Mouse (Mus musculus) heart, postnatal 4 days (tissue): Measurements from ENCODE around the gene Fam187a. TPM values are rescaled to one million over a fixed set of nuclear protein-coding genes. Genes with fewer than 3 reads are reported as not detected.

Experiments
- DNase-seq: peaks from one replicate; pipeline ENCODE4 v3.0.0; 2021
- total RNA-seq, 2 experiments: library from RNA; stranded (reverse); gene quantifications; 2 replicates each; pipeline ENCODE4 v1.2.3; 2021

The Fam187a gene
- total RNA-seq = not detected

DNA sequence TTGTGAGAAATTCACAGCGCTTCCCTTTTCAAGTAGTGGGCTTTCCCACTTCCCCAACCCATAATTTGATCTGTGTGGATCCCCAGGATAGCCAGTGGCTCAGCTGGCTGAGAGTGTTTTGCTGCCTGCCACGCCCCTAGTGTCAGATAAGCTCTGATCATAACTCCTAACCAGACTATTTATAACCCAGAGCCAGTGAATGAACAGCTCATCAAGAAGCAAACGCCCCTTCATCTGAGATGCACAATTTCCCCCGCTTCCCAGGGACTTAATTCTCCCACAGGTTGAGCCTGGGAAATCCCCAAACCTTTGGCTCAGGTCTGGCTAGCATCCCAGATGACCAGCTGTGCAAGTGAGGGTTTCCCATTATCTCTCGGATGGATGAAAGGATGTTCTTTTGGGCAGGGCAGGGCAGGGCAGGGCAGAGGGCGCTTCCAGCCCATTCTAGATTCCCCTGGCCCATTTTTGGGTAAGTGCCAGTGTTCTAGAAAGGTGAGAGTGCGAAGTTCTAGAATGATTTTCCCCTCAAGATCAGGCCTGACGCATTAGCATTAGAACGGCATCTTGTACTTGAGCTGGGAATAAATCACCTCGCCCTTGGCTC, at the start of gene Fam187a:
Fam187a (plus strand) TSS at position 554 of the 604 bp plus-strand sequence.
- no peak for DNase-seq

- no peak for DNase-seq
These were observed 49.4 kb upstream of the Fam187a start, which contains the start of gene Higd1b for GRCm38 (mm10) chr11:102835549-102835948. Gene Higd1b, plus strand, starts transcription at chr11:102835849.

GRCm38 (mm10) chr11:102836146-102836545, 48.8 kb upstream of the Fam187a start:
- no peak for DNase-seq

- DNase-seq = no peak
These were observed 47.6 kb upstream of the Fam187a start for GRCm38 (mm10) chr11:102837385-102837784.

GRCm38 (mm10) chr11:102838126-102838525, 46.8 kb upstream of the Fam187a start:
- DNase-seq = peak; percentile 40

DNA sequence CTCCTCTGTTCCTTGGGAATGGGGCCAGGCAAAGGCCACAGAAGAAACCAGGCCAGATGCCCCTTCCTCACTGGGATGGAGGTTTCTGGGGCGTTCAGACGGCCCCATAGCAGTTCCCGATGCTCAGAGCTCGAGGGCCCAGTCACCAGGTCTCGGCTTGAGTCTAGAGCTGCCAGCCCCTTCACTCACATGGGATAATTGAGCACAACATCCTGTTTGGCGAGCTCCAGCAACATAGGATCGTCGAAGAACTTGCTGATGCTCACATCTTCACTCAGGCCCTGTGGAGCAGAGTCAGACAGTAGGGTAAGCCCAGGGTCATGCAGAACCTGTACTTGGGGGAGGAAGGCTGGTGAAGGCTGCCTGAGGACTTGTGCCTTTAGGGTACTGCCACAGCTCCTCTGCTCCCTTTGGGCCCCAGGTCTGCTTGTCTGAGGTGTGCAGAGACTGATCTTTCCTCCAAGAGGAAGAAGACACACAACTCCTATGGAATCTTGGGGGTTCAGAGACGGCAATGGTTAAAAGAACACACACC, 46.3 kb upstream of the Fam187a start:
- no peak for DNase-seq

DNA sequence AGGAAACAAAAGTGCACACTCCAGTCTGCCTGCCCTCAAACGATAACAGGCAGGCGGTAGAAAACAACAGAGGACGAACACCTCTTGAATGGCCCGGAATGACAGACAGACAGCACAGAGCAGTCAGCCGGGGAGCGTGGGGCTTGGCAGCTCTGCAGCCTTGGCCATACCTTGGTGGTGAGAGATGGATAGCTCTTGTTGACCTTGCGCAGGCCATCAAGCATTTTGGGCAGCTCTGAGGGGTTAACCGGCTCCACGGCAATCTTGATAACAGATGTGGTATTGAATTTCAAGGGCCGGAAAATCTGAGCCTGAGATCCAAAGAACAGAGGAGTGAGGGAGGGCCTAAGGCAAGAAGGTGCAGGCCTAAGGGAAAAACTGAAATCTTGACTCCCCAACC, 39.0 kb upstream of the Fam187a start:
- DNase-seq = no peak

- peak; percentile 84 for DNase-seq
These were observed 33.1 kb upstream of the Fam187a start for GRCm38 (mm10) chr11:102851883-102852282.

- DNase-seq = no peak
These were observed 31.2 kb upstream of the Fam187a start for GRCm38 (mm10) chr11:102853760-102854159.

DNA sequence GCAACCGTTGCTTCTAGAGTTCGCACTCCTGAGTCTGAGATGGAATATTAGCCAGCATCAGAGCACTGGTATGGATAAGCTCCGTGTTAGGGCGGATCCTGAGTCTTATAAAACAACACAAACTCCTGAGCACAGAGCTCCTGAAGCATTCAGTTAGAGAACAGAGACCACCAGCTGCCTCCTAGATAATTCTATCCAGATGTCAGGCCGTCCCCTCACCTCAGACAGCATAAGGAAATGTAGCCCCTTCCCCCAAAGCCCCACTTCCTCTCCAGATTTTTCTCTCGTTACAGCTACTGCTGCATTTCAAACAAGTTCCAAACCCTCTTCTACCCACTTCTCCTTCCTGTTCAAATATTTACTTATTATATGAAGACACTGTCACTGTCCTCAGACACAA, 29.0 kb upstream of the Fam187a start:
- DNase-seq = no peak

- no peak for DNase-seq
These were observed 26.0 kb upstream of the Fam187a start for GRCm38 (mm10) chr11:102858951-102859350.

DNA sequence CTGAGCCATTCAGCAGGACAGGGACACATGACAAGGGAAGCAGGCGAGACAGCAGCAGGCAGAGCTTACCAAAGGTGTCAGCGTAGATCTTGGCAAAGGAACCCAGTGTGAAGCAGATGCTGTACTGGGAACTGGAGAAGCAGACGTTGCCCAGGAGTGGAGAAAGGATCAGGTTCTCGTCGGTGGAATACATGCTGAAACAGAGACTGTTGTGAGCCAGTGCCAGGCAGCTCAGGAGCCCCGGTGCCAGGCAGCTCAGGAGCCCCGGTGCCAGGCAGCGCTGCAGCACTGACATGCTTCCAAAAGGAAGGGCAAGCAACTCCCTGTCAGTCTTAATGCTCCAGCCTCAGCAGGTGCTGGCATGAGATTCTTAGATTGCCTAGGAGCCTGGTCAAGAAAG, 25.0 kb upstream of the Fam187a start:
- no peak for DNase-seq

DNA sequence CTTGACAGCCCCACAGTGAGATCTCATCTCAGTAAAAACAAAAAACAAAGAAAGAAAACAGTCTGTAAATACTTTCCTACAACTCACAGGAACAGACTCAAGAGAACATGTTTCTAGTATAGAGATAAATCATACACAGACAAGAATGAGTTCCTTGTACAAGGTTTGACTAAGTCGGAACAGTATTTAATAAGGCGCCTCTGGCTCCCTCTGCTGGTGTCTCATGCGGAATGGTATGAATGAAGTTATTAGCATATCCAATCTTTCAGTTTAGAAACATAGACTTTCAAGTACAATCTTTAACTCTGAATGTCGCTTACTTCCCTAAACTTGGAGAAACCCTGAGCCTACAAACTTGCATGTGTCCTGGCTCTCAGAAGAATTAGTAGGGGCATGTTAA, 20.7 kb upstream of the Fam187a start:
- peak; percentile 81 for DNase-seq

DNA sequence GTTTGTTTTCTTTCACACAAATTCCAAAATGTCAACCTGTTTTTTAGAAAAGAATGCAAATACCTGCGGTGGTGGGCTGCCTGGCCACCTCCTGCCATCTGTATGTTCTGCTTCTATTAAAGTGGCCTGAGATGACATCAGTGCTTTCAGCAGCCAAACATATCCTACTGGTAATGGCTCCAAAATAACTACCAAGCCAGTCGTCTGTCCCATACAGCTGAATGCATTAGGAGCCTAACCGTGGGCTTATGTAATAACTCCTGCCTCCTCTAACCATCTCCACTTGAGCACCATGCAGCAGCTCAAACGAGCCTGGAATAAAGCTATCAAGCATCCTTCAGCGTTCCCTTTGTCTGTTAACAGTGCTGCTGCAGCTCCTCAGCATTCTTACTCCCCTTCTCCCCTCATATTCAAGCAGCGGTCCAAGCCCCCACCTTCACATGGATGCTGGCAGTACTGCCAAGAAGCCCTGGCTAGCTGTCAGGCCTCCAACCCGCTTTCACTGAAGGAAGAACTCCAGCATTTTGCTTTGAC, 10.1 kb upstream of the Fam187a start:
- DNase-seq = no peak

DNA sequence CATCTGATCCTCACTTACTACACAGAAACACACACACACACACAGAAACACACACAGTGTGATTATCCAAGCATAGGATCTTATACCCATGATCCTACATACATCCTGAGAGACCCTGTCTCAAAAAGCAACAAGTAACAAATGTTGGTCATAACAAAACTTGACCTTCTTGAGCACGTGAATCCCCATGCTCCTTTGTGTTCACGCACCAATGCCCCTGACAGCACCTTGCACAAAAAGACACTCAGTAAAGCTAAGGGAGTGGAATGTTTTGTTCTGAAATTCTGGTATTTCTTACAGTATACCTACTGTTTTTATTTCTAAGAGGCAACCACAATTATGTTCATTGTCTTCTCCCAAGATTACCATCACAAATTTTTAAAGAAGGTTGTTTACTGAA, 5.4 kb upstream of the Fam187a start:
- no peak for DNase-seq

GRCm38 (mm10) chr11:102880585-102881313, 4.2 kb upstream of the Fam187a start, which contains the start of the genes Eftud2 and Ccdc103:
Gene Eftud2, minus strand, starts transcription at chr11:102880985.
Gene Ccdc103, plus strand, starts transcription at chr11:102881204.
- DNase-seq = peak; percentile 94

DNA sequence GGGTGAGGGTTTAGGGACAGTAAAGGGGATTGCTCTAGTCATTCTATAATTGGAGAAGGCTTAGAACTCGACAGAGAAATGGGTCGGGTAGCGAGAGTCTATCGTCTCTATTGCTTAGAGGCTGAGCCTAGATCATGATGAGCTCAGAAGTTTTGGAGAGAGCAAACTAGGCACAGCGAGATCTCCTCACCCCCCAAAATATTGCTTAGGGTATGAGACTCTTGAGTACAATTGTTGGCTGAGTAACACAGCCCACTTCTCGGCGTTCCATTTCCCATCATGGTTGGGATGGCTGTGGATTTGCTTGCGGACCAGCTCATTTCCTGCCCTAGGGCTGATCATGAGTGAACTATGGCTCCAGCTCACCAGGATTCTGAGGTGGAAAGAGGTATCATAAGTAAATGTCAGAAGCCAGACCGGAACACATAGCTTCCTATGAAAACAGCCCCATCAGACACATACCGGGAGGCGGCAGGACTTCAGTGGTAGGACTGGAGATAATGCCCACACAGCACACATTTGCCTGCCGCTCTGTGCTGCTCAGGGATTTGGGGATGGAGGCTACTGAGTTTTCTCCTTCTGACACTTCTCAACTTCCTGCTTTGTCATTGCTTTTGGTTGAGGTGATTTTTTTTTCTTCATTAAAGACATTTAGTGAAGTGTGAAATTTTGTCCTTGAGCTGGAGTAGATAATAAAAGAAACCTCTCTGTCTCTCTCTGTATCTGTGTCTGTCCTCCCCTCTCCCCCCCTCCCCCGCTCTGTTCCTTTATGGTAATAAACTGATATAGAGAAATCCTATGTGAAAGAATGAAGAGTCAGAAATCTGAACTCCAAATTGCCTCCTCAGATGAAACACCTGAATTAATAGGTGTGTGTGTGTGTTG, 3.4 kb upstream of the Fam187a start:
- peak; percentile 24 for DNase-seq

DNA sequence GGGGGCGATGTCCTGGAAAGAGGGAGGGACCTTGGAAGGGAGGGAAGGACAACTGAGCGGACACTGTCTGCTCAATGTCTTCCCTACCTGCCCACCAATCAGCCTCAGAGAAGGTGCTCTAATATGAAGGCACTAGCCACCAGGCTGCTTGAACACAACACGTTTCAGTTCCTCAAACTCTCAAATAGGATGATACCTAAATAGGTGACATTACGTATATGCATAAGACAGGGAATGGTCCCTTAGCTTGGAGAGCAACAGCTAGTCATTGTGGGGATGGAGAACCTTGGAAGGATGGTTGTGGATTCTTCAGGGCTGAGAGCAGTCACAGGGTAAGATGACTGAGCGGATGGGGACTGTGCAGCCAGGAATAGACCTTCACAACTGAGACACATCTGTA, 2.5 kb downstream of the Fam187a start:
- no peak for DNase-seq

GRCm38 (mm10) chr11:102888135-102888534, 3.2 kb downstream of the Fam187a start:
- DNase-seq = no peak

- DNase-seq = no peak
These were observed 5.1 kb downstream of the Fam187a start for GRCm38 (mm10) chr11:102890096-102890495.

DNA sequence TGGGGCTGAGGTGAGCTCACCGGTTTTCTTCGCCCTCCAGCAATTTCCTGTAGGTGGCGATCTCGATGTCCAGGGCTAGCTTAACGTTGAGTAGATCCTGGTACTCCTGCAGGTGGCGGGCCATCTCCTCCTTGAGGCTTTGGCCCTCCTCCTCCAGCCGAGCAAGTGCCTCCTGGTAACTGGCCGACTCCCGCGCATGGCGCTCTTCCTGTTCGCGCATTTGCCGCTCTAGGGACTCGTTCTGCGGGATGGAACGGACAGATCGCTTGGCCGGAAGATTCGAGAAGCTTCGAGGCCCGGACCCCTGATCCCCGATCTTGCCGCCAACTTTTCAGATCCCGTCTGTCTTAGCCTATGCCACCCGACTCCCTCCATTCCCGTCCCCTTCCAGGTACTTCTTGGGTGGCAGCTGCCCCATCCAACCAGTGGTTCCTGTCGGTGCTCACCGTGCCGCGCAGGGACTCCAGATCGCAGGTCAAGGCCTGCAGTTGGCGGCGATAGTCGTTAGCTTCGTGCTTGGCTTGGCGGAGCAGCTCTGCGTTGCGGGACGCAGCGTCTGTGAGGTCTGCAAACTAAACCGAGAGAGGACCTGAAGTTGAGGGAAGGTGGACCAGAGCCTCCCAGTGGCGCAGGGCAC, 8.2 kb downstream of the Fam187a start:
- DNase-seq = peak; percentile 64

DNA sequence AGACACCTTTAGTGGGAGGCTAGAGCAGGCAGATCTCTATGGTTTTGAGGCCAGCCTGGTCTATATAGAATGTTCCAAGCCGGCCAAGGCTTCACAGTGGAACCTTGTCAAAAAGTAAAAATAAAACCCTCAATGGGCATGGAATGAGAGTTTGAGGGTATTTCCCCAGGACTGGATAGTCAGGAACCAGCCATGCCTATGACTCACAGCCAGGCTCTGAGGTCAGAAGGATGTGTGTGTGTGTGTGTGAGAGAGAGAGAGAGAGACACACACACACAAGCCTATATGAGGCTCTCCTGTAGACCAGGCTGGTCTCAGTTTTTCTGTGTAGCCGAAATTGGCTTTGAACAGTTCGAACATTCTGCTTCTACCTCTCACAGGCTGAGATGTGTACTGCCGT, 9.7 kb downstream of the Fam187a start:
- DNase-seq = no peak
